Mouse (Mus musculus) E14TG2a.4 (cell line): ENCODE measurements around the gene Cacna1h.

Experiments
- CTCF ChIP-seq: conservative IDR thresholded peaks from 2 replicates; pipeline ENCODE4 v1.5.1; 2014; ENCODE audit warnings: low read length
- NANOG ChIP-seq: IDR thresholded peaks from 2 replicates; pipeline ENCODE4 v1.6.1; 2014; ENCODE audit warnings: borderline replicate concordance, low read length, mixed read lengths
- POU5F1 ChIP-seq: IDR thresholded peaks from 2 replicates; pipeline ENCODE4 v1.6.1; 2014; ENCODE audit warnings: low read length, borderline replicate concordance

DNA sequence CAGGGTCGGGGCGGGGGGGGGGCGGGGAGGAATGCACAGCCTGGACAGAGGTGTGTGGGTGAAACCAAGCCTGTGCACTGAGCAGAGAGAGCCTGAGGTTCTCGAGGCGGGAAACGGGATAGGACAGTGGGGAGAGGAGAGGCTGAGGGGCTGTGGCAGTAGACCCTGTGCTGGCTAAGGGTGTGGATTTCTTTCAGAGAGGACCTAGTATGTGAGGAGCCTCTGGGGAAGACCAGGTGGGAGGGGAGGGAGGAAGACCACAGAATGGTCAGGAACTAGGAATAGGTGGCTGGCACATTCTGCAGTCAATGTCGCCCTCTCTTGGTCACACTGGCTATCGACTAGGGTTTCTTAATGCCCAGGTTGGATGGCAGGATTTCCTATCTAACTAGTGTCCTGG lies 36.2 kb upstream of the Cacna1h start:
- TF ChIP-seq CTCF (peak; percentile 39; the same call in 1 of the 2 replicates), POU5F1 (no peak), NANOG (no peak)
